Mouse (Mus musculus) megakaryocyte-erythroid progenitor cell, adult 5 weeks (primary cell): Measurements from ENCODE around the gene Limch1. TPM values are rescaled to one million over a fixed set of nuclear protein-coding genes. Genes with fewer than 3 reads are reported as not detected.

Experiments
- polyA plus RNA-seq: library from polyadenylated mRNA; stranded (reverse); fragments of >175 nt; gene quantifications from 2 replicates; pipeline ENCODE4 v1.2.3, GENCODE M21; 2012

Limch1 gene
- polyA plus RNA-seq, result not detected in 2 replicates

DNA sequence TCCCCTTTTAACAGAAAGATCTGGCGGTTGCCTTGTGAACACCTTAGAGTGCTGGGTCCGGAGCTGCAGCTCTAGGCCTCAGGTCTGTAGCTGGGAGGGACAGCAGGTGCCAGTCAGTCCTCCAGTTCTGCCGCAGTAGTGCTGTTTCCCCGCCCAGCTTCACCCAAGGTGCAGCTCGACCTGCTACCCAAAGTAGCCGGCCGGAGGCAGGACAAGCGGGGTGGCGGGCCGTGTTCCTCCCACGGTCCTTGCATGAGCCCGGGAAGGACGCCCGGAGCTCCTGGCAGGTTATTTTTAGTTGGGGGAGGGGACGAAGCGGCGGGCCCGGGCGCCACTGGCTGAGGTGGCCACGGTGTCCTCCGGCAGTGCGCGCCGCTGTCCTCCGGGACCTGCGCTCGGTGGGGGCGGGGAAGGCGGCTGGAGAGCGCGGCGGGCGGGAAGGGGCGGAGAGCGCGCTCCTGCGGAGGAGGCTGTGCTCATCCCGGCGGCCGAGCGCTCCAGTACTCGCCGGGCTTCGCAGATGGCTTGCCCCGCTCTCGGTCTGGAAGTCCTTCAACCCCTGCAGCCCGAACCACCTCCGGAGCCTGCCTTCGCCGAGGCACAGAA, at the start of gene Limch1:
TSS of gene Limch1 (plus strand) at position 438 of the 606 bp plus-strand sequence.

DNA sequence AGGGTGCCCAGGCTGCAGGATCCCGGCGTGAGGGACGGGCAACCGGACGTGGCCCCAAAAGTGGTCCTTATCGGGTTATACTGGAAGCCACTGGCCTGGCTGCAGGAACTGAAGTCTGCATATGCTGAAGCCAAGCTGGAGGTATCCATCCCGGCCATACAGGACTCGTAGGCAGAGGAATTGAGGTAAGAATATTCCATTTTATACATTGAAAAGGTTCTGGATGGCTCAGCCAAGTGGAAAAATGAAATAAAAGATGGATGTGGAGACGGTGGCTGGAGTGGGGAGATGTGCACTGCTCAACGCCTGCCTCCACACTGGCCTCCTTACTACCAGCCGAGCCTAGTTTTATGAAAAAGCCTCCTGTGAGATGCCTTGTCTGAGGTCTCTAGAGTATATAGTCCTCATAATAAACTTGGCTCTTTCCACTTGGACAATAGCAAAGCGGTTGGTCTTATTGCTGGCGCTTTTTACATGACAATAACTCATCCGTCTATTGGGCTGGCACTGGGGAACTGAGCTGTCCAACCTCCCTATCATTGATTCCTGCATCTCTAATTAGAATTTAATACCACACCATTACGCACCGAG, 353.2 kb downstream of the Limch1 start, which contains the start of gene Phox2b:
TSS of gene Phox2b (minus strand) at position 569 of the 591 bp plus-strand sequence.

Other genes with a start within 250 kb of the Limch1 start
- 0.35 and 0.67 TPM in 2 replicates for gene Apbb2, start 127.0 kb upstream of the Limch1 start, polyA plus RNA-seq
- gene Uchl1, start 69.7 kb upstream of the Limch1 start, polyA plus RNA-seq, result 7.4 and 11.0 TPM in 2 replicates